Mouse (Mus musculus): ENCODE measurements around the gene Lrch1. TPM values are rescaled to one million over a fixed set of nuclear protein-coding genes. Genes with fewer than 3 reads are reported as not detected.
A peak's percentile ranks its signal among the peaks of the same experiment; 100 is the strongest.

Lrch1 gene
- total and polyA plus RNA-seq, 3 experiments, result 2.8 to 6.1 TPM; not detected in 1

- H3K4me1 ChIP-seq (ENCODE audit: control insufficient read depth in 1 of 2, insufficient read depth in 2 of 2, low read length in 2 of 2), result peaks cover 4 to 7% of the 10 kb centered on the region in 2 experiments; a peak in 1 of 4 replicates
- peaks cover 8 to 15% of the 10 kb centered on the region in 2 experiments for H3K36me3 ChIP-seq (ENCODE audit: control insufficient read depth in 1 of 2, insufficient read depth in 2 of 2, low read length in 2 of 2)
- peak within 1 kb of the TSS; percentile 94 to 100 for H3K4me3 ChIP-seq (ENCODE audit: control insufficient read depth in 1 of 2, insufficient read depth in 1 of 2, low read depth in 2 of 2, low read length in 2 of 2)
- H3K27me3 ChIP-seq (ENCODE audit: control insufficient read depth in 1 of 2, insufficient read depth in 2 of 2, low read length in 2 of 2), result peaks cover 0 to 2% of the 10 kb centered on the region in 2 experiments; a peak in 1 of 4 replicates
- no peaks in the 10 kb centered on the region for H3K9me3 ChIP-seq (replicated peaks; ENCODE audit: insufficient read depth, low read length)
- peak within 1 kb of the TSS; percentile 45 for H3K27ac ChIP-seq (ENCODE audit: control insufficient read depth, low read depth, low read length)
- DNase-seq (ENCODE audit: low read depth, low spot score), result peak; percentile 95
- peak within 1 kb of the TSS; percentile 98 for H3K9ac ChIP-seq (ENCODE audit: control insufficient read depth, low read depth, low read length, poor library complexity, severe bottlenecking)
- H3K79me2 ChIP-seq (ENCODE audit: control insufficient read depth, insufficient read depth, low read length, poor library complexity), result peaks cover 14% of the 10 kb centered on the region
- TF ChIP-seq ZMIZ1 (IDR thresholded peaks at IDR 0.05; ENCODE audit: low read depth, low read length) (no peak), CHD2 (IDR thresholded peaks at IDR 0.05; ENCODE audit: low read length) (no peak), MEF2A (IDR thresholded peaks at IDR 0.05; ENCODE audit: extremely low read depth, insufficient replicate concordance, low read depth, low read length, poor library complexity, severe bottlenecking) (no peak), MAX (IDR thresholded peaks at IDR 0.05; ENCODE audit: low read length) (no peak; the same call in 1 of the 2 replicates), CHD1 (IDR thresholded peaks at IDR 0.05; ENCODE audit: low read depth, low read length) (no peak), POLR2A (IDR thresholded peaks at IDR 0.05; ENCODE audit: control insufficient read depth in 1 of 2, insufficient read depth in 1 of 2, low read depth in 1 of 2, low read length in 2 of 2, poor library complexity in 1 of 2) (peak; percentile 44 to 82; a peak in 3 of 4 replicates), ZNF384 (IDR thresholded peaks at IDR 0.05; ENCODE audit: low read depth, low read length) (no peak), MYC (IDR thresholded peaks at IDR 0.05; ENCODE audit: low read depth, low read length) (no peak), NRF1 (IDR thresholded peaks at IDR 0.05; ENCODE audit: insufficient read depth, low read depth, low read length, poor library complexity, severe bottlenecking) (peak; percentile 37; the same call in 1 of the 2 replicates), GABPA (IDR thresholded peaks at IDR 0.05; ENCODE audit: low read depth, low read length) (no peak), UBTF (IDR thresholded peaks at IDR 0.05; ENCODE audit: borderline replicate concordance, insufficient read depth, low read depth, low read length) (no peak), RAD21 (IDR thresholded peaks at IDR 0.05; ENCODE audit: low read depth, low read length) (no peak), ZKSCAN1 (IDR thresholded peaks at IDR 0.05; ENCODE audit: low read depth, low read length) (no peak), NELFE (IDR thresholded peaks at IDR 0.05; ENCODE audit: low read depth, low read length) (peak; percentile 66), KAT2A (conservative IDR thresholded peaks at IDR 0.05; ENCODE audit: low read depth, low read length) (no peak), CTCF (IDR thresholded peaks at IDR 0.05 in 2 of 3, conservative IDR thresholded peaks at IDR 0.05 in 1 of 3; ENCODE audit: control insufficient read depth in 1 of 3, insufficient read depth in 1 of 3, low read depth in 2 of 3, low read length in 3 of 3, poor library complexity in 1 of 3, severe bottlenecking in 1 of 3) (no peak), RCOR1 (IDR thresholded peaks at IDR 0.05; ENCODE audit: low read depth, low read length) (no peak), BHLHE40 (IDR thresholded peaks at IDR 0.05; ENCODE audit: borderline replicate concordance, low read depth, low read length) (no peak), SMC3 (IDR thresholded peaks at IDR 0.05; ENCODE audit: low read depth, low read length) (no peak), TCF12 (IDR thresholded peaks at IDR 0.05; ENCODE audit: low read depth, low read length) (0 out of 2 replicates have a peak, but pooled peaks have one; percentile 16), GATA1 (IDR thresholded peaks at IDR 0.05; ENCODE audit: low read depth, low read length) (no peak), ETS1 (IDR thresholded peaks at IDR 0.05; ENCODE audit: low read depth, low read length) (no peak), POLR2AphosphoS5 (IDR thresholded peaks at IDR 0.05; ENCODE audit: borderline replicate concordance, low read depth, low read length) (no peak), ELF1 (IDR thresholded peaks at IDR 0.05; ENCODE audit: low read depth, low read length) (peak; percentile 18; the same call in 1 of the 2 replicates), USF1 (IDR thresholded peaks at IDR 0.05; ENCODE audit: low read depth, low read length) (no peak), TBP (IDR thresholded peaks at IDR 0.05; ENCODE audit: low read depth, low read length) (peak; percentile 64), JUND (IDR thresholded peaks at IDR 0.05; ENCODE audit: low read depth, low read length) (no peak), TAL1 (IDR thresholded peaks at IDR 0.05; ENCODE audit: low read length) (no peak), E2F4 (IDR thresholded peaks at IDR 0.05; ENCODE audit: borderline replicate concordance, low read depth, low read length) (no peak), MXI1 (IDR thresholded peaks at IDR 0.05; ENCODE audit: low read depth, low read length) (no peak), SIN3A (IDR thresholded peaks at IDR 0.05; ENCODE audit: low read length) (peak; percentile 14; the same call in 1 of the 2 replicates), EP300 (IDR thresholded peaks at IDR 0.05; ENCODE audit: low read depth in 1 of 2, low read length in 2 of 2) (no peak), MAFK (IDR thresholded peaks at IDR 0.05; ENCODE audit: borderline replicate concordance, low read depth, low read length) (no peak), MYB (IDR thresholded peaks at IDR 0.05; ENCODE audit: low read depth, low read length) (no peak), ZC3H11A (IDR thresholded peaks at IDR 0.05; ENCODE audit: low read depth, low read length) (no peak), POLR2AphosphoS2 (IDR thresholded peaks at IDR 0.05; ENCODE audit: low read length) (peak; percentile 72; the same call in 1 of the 2 replicates)
Measured at GRCm38 (mm10) chr14:74732079-74732783, 215.4 kb downstream of the Lrch1 start, which contains the start of gene Esd. Gene Esd (plus strand): TSS chr14:74732297.
